Mouse (Mus musculus): ENCODE results near the gene Lhfp. TPM values are rescaled to one million over a fixed set of nuclear protein-coding genes. Genes with fewer than 3 reads are reported as not detected.
A peak's percentile ranks its signal among the peaks of the same experiment; 100 is the strongest.
"Not testable (repeated sequence)": the region's sequence is repeated elsewhere in the genome, so short reads cannot be mapped to it uniquely, and the experiment has no call there.

Lhfp gene
- polyA plus RNA-seq, 1 experiment: 33.0 TPM

DNA sequence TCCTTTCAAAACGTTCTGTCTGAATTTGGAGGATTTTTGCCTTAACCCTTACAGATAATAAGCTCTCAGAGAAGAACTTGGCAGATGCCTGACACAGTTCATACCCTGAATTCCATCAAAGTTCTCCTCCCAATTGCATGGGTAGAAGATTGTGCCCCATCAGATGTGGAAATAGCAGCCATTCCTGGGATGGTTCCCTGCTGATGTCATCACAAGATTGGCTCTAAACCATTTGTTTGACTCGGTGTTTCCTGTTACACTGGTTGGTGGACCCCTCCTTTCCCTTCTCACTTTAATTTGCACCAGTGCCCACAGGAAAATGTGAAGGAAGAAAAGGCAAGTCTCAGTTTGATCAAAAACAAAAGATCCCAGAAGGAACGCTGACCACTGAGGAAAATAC, 68.6 kb downstream of the Lhfp start:
- Histone ChIP-seq H3K4me3 (ENCODE audit: insufficient read depth, poor library complexity, severe bottlenecking) (no peak overlapping the region), H3K27me3 (ENCODE audit: control insufficient read depth, insufficient read depth, insufficient read length) (no peaks in the 10 kb centered on the region), H3K79me2 (ENCODE audit: control insufficient read depth, insufficient read depth) (peaks cover 12% of the 10 kb centered on the region), H3ac (ENCODE audit: control insufficient read depth, insufficient read length, low read depth) (no peak overlapping the region), H3K79me3 (ENCODE audit: low read depth) (peaks cover 3% of the 10 kb centered on the region), H3K36me3 (ENCODE audit: control insufficient read depth, insufficient read depth) (no peaks in the 10 kb centered on the region)
- TF ChIP-seq CTCF (IDR thresholded peaks at IDR 0.05; ENCODE audit: control insufficient read depth, insufficient read depth, insufficient read length) (no peak), CEBPB (IDR thresholded peaks at IDR 0.05; ENCODE audit: low read depth) (peak; percentile 56)

GRCm38 (mm10) chr3:53112048-53112447, 70.7 kb downstream of the Lhfp start:
- no peak for TF ChIP-seq USF1 (IDR thresholded peaks at IDR 0.05; ENCODE audit: low read depth)
- TF ChIP-seq CEBPB (IDR thresholded peaks at IDR 0.05; ENCODE audit: low read depth): no peak
- TF ChIP-seq FOSL1 (IDR thresholded peaks at IDR 0.05; ENCODE audit: insufficient read depth, low read length, poor library complexity, severe bottlenecking): no peak
- no peak for TF ChIP-seq MYOD1 (IDR thresholded peaks at IDR 0.05; ENCODE audit: control insufficient read depth, insufficient read length, low read depth)
- Histone ChIP-seq H3K79me3 (ENCODE audit: low read depth) (peaks cover 3% of the 10 kb centered on the region), H3K4me3 (ENCODE audit: insufficient read depth, poor library complexity, severe bottlenecking) (no peak overlapping the region), H3K79me2 (ENCODE audit: control insufficient read depth, insufficient read depth) (peaks cover 4% of the 10 kb centered on the region), H3K27me3 (ENCODE audit: control insufficient read depth, insufficient read depth, insufficient read length) (no peaks in the 10 kb centered on the region), H3K36me3 (ENCODE audit: control insufficient read depth, insufficient read depth) (no peaks in the 10 kb centered on the region), H3ac (ENCODE audit: control insufficient read depth, insufficient read length, low read depth) (no peak overlapping the region)

GRCm38 (mm10) chr3:53118755-53119154, 77.4 kb downstream of the Lhfp start:
- H3K79me3 ChIP-seq (ENCODE audit: low read depth); H3K4me3 ChIP-seq (ENCODE audit: insufficient read depth, poor library complexity, severe bottlenecking); H3K27me3 ChIP-seq (ENCODE audit: control insufficient read depth, insufficient read depth, insufficient read length); H3K79me2 ChIP-seq (ENCODE audit: control insufficient read depth, insufficient read depth); H3K36me3 ChIP-seq (ENCODE audit: control insufficient read depth, insufficient read depth); H3ac ChIP-seq (ENCODE audit: control insufficient read depth, insufficient read length, low read depth): not testable (repeated sequence)

DNA sequence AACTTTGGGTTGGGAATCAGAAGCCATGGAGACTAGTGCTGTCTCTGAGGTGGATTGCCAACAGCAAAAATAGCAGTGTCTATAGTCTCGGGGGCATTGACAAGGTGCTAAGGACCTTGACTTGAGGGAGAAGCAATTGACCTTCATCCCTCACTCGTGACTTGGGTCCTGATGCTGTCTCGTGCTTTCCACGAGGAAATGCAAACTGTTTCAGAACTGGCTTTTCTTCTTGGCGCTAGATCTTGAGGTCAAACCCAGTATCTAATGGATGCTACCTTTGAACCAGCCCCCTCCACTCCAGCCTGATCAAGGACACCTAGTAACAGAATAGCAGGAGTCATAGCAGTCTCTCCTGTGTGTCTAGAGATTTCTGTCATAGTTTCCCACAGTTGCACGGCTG, 78.7 kb downstream of the Lhfp start:
- H3K79me3 ChIP-seq (ENCODE audit: low read depth): peaks cover 1% of the 10 kb centered on the region
- no peak overlapping the region for H3K4me3 ChIP-seq (ENCODE audit: insufficient read depth, poor library complexity, severe bottlenecking)
- H3K79me2 ChIP-seq (ENCODE audit: control insufficient read depth, insufficient read depth): no peaks in the 10 kb centered on the region
- H3K36me3 ChIP-seq (ENCODE audit: control insufficient read depth, insufficient read depth): no peaks in the 10 kb centered on the region
- no peaks in the 10 kb centered on the region for H3K27me3 ChIP-seq (ENCODE audit: control insufficient read depth, insufficient read depth, insufficient read length)
- TF ChIP-seq USF1 (IDR thresholded peaks at IDR 0.05; ENCODE audit: low read depth) (no peak), MYOG (IDR thresholded peaks at IDR 0.05; ENCODE audit: control insufficient read depth, extremely low read depth, insufficient read length) (no peak), MYOD1 (IDR thresholded peaks at IDR 0.05; ENCODE audit: control insufficient read depth, insufficient read length, low read depth) (no peak), CTCF (IDR thresholded peaks at IDR 0.05; ENCODE audit: control insufficient read depth, insufficient read depth, insufficient read length) (no peak), FOSL1 (IDR thresholded peaks at IDR 0.05; ENCODE audit: insufficient read depth, low read length, poor library complexity, severe bottlenecking) (no peak)
- H3ac ChIP-seq (ENCODE audit: control insufficient read depth, insufficient read length, low read depth): no peak overlapping the region

DNA sequence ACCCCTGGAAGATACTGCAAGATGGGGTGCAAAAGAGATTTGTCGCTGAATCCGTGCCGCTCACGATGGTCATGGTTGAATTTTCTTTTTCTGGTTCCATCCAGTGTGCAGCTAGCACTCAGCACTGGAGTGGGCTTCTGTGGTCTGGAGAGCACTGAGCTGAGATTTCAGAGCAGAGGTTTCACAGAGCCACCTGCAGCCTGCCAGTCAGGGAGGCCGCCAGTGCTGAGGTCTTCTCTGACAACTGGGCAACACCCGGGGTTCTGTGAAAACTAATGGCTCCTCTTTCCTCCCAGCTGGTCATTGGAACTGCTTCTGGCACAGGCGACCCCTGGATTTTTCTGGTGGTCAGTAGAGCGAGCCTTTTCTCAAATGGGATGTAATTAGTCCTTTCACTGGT, 84.2 kb downstream of the Lhfp start:
- Histone ChIP-seq H3K79me3 (ENCODE audit: low read depth) (peaks cover 3% of the 10 kb centered on the region), H3K27me3 (ENCODE audit: control insufficient read depth, insufficient read depth, insufficient read length) (no peaks in the 10 kb centered on the region), H3K4me3 (ENCODE audit: insufficient read depth, poor library complexity, severe bottlenecking) (no peak overlapping the region), H3K36me3 (ENCODE audit: control insufficient read depth, insufficient read depth) (no peaks in the 10 kb centered on the region), H3ac (ENCODE audit: control insufficient read depth, insufficient read length, low read depth) (no peak overlapping the region), H3K79me2 (ENCODE audit: control insufficient read depth, insufficient read depth) (no peaks in the 10 kb centered on the region)
- TF ChIP-seq MAX (IDR thresholded peaks at IDR 0.05) (no peak), CTCF (IDR thresholded peaks at IDR 0.05; ENCODE audit: control insufficient read depth, insufficient read depth, insufficient read length) (no peak), MYOD1 (IDR thresholded peaks at IDR 0.05; ENCODE audit: control insufficient read depth, insufficient read length, low read depth) (no peak), FOSL1 (IDR thresholded peaks at IDR 0.05; ENCODE audit: insufficient read depth, low read length, poor library complexity, severe bottlenecking) (no peak), USF1 (IDR thresholded peaks at IDR 0.05; ENCODE audit: low read depth) (no peak), MYOG (IDR thresholded peaks at IDR 0.05; ENCODE audit: control insufficient read depth, extremely low read depth, insufficient read length) (no peak), CEBPB (IDR thresholded peaks at IDR 0.05; ENCODE audit: low read depth) (no peak)

DNA sequence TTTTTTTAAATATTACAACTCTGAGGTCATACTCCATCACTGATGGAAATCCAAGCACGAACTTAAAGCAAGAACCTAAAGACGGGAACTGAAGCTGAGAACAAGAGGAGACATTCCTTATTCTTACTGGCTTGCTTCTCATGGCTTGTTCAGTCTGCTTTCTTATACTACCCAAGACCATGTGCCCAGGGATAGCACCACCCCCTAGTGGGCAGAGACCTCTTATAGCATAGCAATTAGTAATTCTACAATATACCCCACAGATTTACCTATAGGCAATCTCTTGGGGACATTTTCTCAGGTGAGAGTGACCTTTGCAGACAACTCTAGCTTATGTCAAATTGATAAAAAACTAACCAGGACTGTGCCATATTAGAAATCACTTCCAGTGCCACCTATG, 97.5 kb downstream of the Lhfp start:
- peaks cover 4% of the 10 kb centered on the region for H3K79me3 ChIP-seq (ENCODE audit: low read depth)
- no peak overlapping the region for H3ac ChIP-seq (ENCODE audit: control insufficient read depth, insufficient read length, low read depth)
- H3K4me3 ChIP-seq (ENCODE audit: insufficient read depth, poor library complexity, severe bottlenecking): no peak overlapping the region
- H3K79me2 ChIP-seq (ENCODE audit: control insufficient read depth, insufficient read depth): peaks cover 9% of the 10 kb centered on the region
- H3K27me3 ChIP-seq (ENCODE audit: control insufficient read depth, insufficient read depth, insufficient read length): no peaks in the 10 kb centered on the region
- no peak for TF ChIP-seq MYOD1 (IDR thresholded peaks at IDR 0.05; ENCODE audit: control insufficient read depth, insufficient read length, low read depth)
- no peak for TF ChIP-seq MAX (IDR thresholded peaks at IDR 0.05)
- TF ChIP-seq FOSL1 (IDR thresholded peaks at IDR 0.05; ENCODE audit: insufficient read depth, low read length, poor library complexity, severe bottlenecking): no peak
- TF ChIP-seq CEBPB (IDR thresholded peaks at IDR 0.05; ENCODE audit: low read depth): no peak
- no peak for TF ChIP-seq CTCF (IDR thresholded peaks at IDR 0.05; ENCODE audit: control insufficient read depth, insufficient read depth, insufficient read length)
- no peak for TF ChIP-seq MYOG (IDR thresholded peaks at IDR 0.05; ENCODE audit: control insufficient read depth, extremely low read depth, insufficient read length)
- TF ChIP-seq USF1 (IDR thresholded peaks at IDR 0.05; ENCODE audit: low read depth): no peak
- no peaks in the 10 kb centered on the region for H3K36me3 ChIP-seq (ENCODE audit: control insufficient read depth, insufficient read depth)

All from C2C12 (cell line).